Mouse (Mus musculus) retina, adult 2 months (tissue): ENCODE measurements around the gene Misp.

ENCODE experiments used
- DNase-seq: peaks from one replicate; pipeline ENCODE4 v3.0.0-alpha.2; 2012; ENCODE audit warnings: low read depth, low spot score

Gene Misp

DNA sequence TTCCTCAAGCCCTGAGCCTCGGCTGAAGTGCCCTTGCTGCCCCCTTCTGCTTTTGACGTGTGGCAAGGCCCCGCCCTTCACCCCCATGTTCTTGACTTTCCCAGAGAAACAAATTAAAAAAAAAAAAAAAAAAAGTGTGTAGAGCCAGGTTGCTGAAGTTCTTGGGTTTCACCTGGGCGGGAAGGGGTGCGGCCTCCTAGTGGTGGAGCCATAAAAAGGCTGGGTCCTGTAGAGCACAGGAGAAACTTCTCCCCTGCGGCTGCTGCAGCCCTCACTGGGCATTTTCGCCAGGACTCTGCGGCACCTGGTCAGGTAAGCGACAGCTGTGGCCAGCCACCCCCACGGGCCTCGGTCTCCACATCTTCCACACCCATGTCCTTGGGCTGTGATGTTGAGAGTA is at the start of gene Misp:
TSS of gene Misp (plus strand) at position 208 of the 400 bp plus-strand sequence.
- no peak for DNase-seq

DNA sequence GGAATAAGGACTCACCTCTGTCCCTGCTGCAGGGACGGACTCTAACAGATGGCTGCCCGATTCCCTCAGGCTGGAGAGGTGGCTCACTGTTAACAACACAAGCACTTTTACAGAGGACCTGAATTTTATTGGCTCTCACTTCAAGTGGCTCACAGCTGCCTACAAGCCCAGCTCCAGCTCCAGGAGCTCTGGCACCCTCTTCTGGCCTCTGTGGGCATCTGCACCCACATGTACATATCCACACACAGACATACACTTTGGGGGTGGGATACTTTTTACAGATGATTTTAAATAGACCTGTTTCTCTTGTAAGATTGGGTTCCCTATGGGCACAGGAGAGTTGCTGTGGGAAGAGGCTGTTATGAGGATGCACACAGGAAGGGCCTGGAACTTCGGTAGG is 48.5 kb upstream of the Misp start:
- no peak for DNase-seq

DNA sequence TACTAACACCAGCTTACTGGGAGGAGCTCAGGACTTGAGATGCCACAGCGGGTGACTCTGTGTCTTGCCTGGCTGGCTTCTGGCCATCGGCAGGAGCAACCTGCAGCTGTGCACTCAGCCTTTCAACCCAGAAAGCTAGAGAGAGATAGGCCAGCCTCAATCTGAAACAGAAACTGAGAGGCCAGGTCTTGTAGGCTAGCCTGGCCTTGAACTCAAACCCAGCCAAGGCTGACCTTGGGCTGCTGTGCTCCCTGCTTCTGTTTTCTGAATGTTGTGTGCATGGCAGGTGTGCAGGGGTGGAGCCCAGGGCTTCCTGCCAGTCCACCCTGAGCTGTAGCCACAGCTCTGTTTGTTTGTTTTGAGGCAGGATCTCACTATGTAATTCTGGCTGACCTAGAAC is 47.6 kb upstream of the Misp start:
- no peak for DNase-seq

DNA sequence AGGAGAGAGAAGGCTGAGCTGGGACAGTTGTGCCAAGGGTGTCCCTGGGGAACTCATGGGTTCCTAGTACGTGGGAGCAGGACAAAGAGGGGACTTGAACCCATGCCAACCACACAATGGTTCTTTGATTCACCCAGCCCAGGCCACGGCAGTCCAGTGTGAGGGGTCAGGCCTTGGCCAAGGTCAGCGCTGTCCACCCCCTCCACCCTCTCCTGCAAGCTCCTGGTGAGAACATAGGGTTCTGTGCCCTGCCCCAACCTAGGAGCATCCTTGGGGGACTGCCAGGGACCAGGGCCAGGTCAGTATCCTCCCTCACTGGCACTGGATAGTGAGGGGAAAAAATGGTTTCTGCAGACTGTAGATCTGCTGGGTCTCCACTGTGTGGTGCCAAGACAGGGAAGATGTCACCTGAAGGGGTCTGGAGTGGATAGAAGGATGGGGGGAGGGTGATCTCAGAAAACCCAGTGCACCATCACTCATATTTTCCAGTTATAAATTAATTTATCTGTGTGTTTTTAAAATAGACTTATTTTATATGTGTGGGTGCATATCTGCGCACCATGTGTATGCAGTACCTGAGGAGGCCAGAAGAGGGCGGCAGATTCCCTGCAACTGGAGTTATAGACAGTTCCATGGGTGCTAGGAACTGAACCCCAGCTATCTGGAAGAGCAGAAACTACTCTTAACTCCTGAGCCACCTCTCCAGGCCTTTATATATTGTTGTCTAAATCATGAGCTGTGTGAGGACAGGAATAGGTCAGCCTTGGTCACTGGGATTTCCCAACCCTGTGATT is 46.1 kb upstream of the Misp start:
- no peak for DNase-seq

DNA sequence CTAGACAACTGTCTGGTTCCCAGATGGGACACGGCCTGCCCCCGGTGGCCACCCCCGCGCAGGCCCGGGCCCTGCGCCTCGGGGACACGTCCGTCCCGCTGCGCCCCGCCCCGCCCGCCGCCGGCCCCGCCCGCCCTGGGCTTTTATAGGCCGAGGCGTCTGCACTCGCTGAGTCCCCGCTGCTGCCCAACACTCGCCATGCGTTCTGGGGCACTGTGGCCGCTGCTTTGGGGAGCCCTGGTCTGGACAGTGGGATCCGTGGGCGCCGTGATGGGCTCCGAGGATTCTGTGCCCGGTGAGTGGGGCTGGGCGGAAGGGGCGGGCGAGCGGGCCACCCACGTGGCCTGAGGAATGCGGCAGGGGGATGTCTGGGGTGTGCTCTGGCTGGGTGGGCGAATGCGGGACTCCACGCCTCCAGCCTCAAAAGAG is 43.7 kb upstream of the Misp start, which contains the start of gene Fstl3:
TSS of gene Fstl3 (plus strand) at position 170 of the 429 bp plus-strand sequence.
- no peak for DNase-seq

DNA sequence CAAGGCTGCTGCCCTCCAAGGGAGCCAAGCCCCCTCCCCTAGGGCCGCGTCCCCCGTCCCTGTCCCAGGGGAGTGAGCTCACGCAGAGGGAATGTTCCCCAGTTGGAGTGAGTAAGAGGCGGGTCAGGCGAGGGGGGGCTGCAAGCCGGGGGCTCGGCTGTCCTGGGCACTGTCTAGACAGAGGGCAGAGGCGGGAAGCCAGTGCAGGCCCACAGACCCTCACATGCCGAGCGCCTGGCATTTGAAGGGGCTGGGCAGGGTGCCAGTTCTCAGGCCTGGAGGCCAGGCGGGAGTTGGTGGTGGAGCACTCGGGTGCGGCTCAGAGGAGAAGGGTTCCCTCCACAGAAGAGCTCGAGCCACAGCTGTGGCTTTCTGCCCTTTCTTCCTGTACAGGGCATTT is 42.8 kb upstream of the Misp start:
- DNase-seq = no peak

DNA sequence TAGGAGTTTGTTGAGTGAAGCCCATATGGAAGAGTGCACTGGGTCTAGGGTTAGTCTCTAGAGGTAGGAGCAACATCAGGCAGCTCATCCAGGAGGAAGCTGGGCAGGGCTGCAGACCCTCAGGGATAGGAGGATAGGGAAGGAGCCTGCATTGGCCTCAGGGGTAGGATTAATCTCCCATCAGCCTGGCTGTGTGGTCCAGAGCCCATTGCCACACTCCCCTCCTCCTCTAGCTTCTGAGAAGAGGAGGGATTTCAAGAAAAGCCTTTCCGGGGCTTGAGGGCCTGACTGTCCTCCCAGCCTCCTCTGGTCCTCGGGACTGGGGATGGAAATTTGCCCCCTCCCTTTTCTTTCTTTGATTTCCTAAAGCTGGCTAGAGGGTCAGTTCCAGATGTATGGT is 41.6 kb upstream of the Misp start:
- no peak for DNase-seq

DNA sequence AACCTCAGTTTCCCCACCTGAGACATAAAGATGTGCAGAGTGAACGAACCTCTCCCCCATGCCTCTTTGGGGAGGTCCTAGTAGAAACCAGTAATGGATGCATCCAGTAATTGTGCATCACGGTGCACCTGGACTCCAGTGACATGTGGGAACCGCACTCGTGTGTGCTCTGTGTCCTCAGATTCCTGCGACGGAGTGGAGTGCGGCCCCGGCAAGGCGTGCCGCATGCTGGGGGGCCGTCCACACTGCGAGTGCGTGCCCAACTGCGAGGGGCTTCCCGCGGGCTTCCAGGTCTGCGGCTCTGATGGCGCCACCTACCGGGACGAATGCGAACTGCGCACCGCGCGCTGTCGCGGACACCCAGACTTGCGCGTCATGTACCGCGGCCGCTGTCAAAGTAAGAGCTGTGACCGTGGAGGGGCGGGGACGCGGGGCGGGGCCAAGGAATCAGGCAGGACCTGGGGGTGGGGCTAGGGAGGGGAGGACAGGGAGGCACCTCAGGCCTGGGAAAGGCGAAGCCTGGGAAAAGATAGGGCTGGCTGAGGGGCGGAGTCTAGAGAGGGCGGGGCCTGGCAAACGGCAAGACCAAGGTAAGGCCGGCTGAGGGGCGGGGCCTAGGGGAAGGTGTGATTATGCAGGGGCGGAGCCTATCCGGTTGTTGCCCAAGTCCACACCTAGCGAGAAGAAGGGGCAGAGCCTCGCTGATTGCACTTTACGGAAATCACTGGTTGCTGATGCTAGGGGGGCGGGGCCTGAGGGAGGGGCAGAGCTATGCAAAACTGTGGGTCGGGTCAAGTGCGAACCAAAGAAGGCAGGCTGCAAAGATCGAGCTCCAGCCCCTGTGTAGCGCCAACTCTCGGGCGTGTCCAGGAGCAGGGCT is 40.8 kb upstream of the Misp start:
- peak; percentile 97 for DNase-seq

DNA sequence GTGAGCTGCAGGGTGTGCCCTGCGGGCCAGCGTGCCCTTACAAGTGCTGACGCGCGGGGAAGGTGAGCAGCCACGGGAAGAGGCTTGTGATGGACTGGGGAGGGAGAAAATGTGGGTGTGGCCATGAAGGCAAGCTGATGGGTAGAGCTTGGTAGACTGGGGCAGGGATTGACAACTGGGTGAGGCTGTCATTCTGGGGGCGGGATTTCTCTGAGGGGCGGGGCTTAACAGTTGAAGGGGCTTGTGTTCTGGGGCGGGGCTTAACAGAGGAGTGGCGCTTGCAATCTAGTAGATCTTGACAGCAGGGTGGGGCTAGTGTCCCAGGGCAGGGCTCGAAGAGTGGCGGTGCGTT is 40.1 kb upstream of the Misp start:
- DNase-seq = peak; percentile 64

DNA sequence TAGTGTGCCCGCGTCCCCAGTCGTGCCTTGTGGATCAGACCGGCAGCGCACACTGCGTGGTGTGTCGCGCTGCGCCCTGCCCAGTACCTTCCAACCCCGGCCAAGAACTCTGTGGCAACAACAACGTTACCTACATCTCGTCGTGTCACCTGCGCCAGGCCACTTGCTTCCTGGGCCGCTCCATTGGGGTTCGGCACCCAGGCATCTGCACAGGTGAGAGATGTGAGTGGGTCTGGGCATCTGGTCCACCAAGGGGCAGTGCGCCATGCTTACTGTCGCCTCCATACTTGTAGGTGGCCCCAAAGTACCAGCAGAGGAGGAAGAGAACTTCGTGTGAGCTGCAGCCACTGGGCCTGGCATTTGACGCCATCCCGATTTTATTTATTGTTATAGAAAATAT is 39.6 kb upstream of the Misp start:
- no peak for DNase-seq

DNA sequence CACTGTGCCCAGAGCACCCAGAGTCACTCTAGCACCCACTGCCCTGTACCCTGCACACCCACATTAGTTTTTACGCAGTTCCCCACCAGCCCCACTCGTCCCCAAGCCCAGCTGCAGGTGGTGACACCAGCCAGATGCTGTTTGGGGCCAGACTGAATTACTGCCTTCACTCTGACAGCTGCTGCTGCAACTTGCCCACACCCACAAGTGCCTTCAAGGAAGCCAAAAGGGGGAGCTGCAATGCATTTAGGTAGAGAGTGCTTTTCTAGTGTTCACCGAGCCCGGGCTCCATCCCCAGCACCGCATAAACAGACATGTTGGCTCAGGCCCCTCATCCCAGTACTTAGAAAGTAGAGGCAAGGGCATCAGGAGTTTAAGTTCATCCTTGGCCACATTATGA is 38.8 kb upstream of the Misp start:
- no peak for DNase-seq

DNA sequence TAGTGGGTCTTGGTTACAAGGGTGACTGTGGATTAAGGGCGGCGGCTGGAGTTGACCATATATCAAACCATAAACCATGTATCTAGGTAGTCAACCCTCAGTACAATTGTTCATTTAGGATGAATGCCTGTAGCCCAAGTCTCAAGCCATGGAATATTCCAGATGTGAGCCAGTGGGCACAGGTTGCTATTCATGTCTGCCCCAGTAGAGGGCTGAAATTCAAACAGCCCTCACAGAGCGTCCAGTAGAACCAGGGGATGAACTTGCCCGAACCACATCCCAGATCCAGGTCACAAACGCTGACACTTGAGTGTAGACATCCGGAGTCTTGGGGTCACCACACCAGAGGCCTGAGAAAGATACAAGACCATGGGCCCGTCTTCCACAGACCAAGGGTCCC is 37.7 kb upstream of the Misp start:
- no peak for DNase-seq

DNA sequence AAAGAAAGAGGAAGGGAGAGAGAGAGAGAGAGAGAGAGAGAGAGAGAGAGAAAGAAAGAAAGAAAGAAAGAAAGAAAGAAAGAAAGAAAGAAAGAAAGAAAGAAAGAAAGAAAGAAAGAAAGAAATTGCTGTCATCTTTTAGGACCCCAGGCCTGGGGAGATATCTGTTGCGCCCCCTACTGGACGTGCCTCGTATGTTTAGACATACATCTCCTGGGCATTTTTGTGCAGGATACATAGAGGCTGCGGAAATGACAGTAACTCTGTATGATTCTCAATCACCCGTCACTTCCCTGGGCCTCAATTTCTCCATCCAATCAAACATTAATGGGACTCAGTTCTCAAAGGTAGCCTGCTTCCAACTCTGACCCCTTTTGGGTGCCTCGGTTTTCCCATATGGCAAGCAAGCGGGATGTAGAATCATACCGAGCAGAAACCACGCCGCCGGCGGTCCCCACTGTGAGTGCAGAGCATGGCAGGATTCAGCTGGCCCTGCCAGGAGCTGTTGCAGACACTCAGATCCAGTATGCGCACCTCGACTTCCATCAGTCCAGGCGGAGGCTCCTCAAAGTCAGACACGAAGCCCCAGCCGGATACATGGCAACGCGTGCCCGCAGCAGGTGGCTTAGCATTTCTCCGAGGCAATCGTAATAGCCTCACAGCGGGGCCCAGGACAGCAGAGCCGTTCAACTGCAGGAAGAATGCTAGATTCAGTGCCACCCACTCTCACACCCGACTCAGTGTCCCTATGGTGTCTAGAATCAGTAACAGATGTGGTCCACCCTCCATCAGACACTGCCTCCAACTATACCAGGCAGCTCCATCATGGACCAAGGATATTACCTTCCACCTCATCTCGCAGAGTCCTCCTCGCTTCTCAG is 36.6 kb upstream of the Misp start:
- no peak for DNase-seq

DNA sequence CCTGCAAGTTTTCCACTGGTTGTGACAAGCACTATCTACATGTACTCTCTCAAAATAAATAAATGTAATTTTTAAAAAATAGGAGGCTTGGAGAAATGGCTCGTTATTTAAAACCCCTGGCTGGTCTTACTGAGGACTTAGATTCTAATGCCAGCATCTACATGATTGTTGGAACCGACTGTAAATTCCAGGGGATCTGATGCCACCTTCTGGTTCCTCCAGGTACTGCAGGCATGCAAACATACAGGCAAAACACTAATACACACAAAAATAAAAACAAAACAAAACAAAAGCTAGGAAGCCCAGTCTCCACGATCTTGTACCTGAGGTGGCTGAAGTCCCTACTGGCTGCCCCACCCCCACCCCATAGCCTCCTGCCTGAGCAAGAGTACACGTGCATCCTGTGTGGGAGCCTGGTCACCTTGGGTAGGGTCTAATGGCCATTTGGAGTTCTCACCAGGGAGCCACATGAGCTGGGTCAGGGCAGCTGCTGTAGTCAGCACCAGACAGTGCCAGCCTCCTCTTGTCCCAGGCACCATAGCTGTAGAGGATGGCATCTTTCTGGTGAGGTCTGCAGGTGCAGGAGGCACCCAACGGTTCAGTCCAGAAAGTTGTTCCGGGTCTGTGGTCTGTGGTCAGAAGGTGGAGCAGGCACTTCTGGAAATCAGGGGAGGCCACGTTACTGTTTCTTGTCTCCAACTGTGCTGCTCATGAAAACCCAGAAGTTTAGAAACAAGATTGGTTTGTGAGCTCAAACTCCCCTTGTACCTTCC is 32.2 kb upstream of the Misp start:
- DNase-seq = peak; percentile 54

DNA sequence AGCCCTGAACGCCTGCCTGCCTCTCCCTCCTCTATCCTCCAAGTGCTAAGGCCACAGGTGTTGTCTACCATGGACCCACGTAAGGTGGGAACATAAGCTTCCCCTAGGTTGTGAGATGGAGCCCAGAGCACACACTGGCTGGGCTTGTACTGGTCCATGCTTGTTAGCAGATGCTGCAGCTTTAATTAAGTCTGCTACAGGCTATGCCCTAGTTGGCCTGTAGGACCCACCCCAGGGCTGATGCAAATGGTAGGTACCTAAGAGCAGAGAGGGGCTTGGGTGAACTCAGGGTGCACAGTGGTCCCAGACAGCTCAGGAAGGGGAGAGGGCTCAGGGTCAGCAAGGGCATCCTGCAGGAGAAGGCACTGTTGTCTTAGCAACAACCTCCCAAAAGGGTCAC is 31.2 kb upstream of the Misp start:
- DNase-seq = no peak

DNA sequence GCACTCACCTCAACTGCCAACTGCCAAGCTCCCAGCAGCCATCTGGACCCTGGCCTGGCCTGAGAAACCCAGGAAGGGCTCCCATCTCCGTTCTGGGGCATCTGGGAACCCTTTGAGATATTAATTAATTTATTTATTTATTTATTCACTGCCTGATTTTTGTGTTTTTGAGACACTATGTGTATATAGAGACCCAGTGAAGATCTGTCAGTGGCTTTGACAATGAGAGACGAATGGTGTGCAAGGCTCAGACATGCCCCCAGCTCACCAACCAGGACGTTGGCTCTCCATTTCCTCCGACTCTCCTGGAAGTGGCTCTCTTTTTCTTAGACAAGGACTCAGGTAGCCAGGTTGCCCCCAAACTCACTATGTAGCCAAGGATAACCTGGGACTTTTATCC is 29.9 kb upstream of the Misp start, which contains the start of gene Prss57:
TSS of gene Prss57 (minus strand) at position 101 of the 400 bp plus-strand sequence.
- no peak for DNase-seq

DNA sequence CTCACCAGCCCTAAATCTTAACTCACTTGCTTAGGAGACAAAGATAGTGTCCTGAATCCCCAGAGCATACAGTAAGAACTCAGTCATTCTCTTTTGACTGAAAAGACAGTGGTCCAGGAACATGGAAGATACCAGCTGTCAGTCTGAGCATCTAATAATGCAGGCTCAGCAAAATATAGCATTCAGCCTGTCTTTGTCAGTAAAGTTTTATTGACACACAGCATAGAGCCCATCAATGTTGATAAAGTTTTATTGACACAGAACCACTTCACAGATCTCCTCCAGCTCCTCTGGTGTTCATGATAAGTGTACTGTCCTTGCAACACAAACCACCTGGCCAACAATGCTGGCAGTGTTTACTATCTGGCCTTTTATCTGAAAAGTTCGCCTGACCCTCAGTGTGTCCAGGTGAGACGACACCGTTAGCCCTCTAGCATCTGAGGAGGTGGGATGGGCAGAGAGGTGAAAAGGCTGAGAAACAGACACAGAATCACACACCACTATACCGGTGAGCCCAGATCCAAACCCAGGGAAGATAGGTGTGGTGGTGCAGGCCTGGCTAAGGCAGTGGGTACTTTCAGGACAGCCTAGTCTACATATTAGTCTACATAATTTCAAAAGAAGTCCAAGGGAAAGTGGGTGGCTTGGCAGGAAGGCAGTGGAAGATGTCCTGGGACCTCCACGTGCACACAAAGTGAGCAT is 28.3 kb upstream of the Misp start:
- DNase-seq = no peak

DNA sequence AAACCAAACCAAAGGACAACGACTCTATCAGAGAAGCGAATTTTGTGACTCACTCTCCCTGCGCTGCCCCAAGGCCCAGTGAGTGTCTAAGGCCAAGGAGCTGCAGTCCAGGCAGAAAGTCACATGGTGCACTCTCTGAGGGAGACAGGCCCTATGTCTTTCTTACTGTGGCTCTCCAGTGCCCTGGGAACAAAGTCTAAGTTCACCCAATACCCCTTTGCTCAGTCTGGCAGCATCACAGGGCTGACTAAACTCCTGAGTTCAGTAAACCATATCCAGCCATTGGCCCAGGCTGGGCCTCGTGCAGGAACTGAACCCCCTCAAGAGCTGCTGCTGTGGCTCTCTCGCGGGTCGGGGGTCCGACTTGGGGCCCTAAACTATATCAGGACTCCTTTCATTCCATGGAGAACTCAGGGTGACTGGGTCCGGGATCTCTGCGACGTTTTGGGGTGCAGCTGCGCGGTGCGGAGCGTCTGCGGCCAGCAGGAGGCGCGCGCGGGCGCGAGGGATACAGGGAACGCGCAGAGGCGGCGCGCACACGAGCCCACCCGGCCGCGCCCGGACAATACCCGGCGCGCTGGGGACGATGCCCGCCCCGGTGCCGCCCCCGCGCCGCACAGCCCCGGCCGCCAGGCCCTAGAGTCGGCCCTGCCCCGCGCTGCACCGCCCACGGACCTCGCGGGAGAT is 27.6 kb upstream of the Misp start, which contains the start of gene Palm:
TSS of gene Palm (plus strand) at position 522 of the 687 bp plus-strand sequence.
- DNase-seq = peak; percentile 53

DNA sequence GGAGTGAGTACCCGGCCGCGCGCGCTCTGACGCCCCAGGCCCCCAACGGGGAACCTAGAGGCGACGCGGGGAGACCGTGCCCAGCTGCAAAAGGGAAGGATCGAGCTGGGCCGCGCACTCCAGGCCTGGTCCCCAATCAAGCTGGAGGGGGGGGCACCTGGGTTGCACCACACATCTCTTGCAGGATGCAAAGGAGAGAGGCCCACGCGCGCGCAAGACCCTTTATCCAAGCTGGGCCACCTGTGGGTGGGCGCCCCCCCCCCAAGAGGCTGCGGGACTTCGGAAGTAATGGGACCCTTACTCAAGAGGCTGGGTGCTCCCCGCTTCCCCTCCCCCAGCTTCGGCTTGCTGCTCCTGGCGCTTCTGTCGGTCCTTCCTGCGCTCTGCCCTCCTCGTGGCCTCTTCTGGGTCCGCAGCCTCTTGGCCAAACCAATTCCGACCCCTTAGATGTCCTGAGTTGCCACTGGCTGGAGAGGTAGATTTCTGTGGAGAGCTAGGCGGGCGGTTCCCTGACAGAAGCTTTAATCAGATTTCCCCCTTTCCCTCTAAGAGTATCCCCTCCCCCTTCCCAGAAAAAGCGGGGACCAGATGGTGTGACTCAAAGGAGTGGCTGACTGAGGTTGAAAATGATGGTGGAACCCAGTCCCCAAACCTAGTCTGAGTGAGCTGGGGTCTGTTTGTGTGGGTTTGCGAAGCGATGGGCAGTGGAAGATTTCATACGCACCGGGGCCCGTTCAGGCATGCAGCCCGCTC is 26.9 kb upstream of the Misp start:
- DNase-seq = no peak
